Mouse (Mus musculus) limb, embryonic 14.5 days (tissue): ENCODE data around the gene Cds2. TPM values are rescaled to one million over a fixed set of nuclear protein-coding genes. Genes with fewer than 3 reads are reported as not detected.

ENCODE experiments used
- ATAC-seq: fragments of 200-750 bp; cut with Nextera tagmentation; 2 replicates; pipeline ENCODE4 v1.8.0; 2017; ENCODE audit warnings: low read depth, moderate number of reproducible peaks, moderate TSS enrichment; ENCODE audit not compliant: low FRiP score
- DNase-seq: peaks from one replicate; pipeline ENCODE4 v3.0.0-alpha.2; 2015; ENCODE audit warnings: low spot score
- H3K27ac ChIP-seq: fragments of 300-500 bp; sonication (generic); replicated peaks from 2 replicates; pipeline ENCODE4 v1.5.1; 2014; ENCODE audit warnings: low read depth, mild to moderate bottlenecking, low read length, moderate library complexity, mixed read lengths
- H3K27me3 ChIP-seq: fragments of 300-500 bp; sonication (generic); 2 replicates; pipeline ENCODE4 v1.6.1; 2014; ENCODE audit warnings: low read length, mixed read lengths; ENCODE audit not compliant: control insufficient read depth, insufficient read depth
- H3K36me3 ChIP-seq: fragments of 300-500 bp; sonication (generic); 2 replicates; pipeline ENCODE4 v1.6.1; 2014; ENCODE audit warnings: mild to moderate bottlenecking, low read length, moderate library complexity, mixed read lengths; ENCODE audit not compliant: control insufficient read depth, insufficient read depth
- H3K4me1 ChIP-seq: fragments of 300-500 bp; sonication (generic); 2 replicates; pipeline ENCODE4 v1.6.1; 2014; ENCODE audit warnings: antibody characterized with exemption, low read length, mixed read lengths; ENCODE audit not compliant: control insufficient read depth, insufficient read depth
- H3K4me2 ChIP-seq: fragments of 300-500 bp; sonication (generic); replicated peaks from 2 replicates; pipeline ENCODE4 v1.6.1; 2014; ENCODE audit warnings: low read depth, mild to moderate bottlenecking, low read length, moderate library complexity; ENCODE audit not compliant: severe bottlenecking
- H3K4me3 ChIP-seq: fragments of 300-500 bp; sonication (generic); replicated peaks from 2 replicates; pipeline ENCODE4 v1.5.1; 2014; ENCODE audit warnings: low read length
- H3K9ac ChIP-seq: fragments of 300-500 bp; sonication (generic); 2 replicates; pipeline ENCODE4 v1.6.1; 2014; ENCODE audit warnings: mild to moderate bottlenecking, low read depth, low read length, moderate library complexity; ENCODE audit not compliant: severe bottlenecking
- H3K9me3 ChIP-seq: fragments of 300-500 bp; sonication (generic); 2 replicates; pipeline ENCODE4 v1.6.1; 2016; ENCODE audit warnings: low read length; ENCODE audit not compliant: control insufficient read depth
- POLR2A ChIP-seq: fragments of 200-500 bp; IDR thresholded peaks from 2 replicates; pipeline ENCODE4 v1.8.0; 2012; ENCODE audit warnings: inconsistent platforms, mild to moderate bottlenecking, moderate library complexity, borderline replicate concordance; ENCODE audit not compliant: insufficient read depth, insufficient read length; ENCODE audit errors: extremely low read depth
- WGBS: fragments of 180-500 bp; shearing (Covaris S2); extraction: QIAGEN DNeasy Blood & Tissue Kit; methylation state at CpG from one replicate; pipeline ENCODE4 v1.1.7; 2014; 5-methylcytosine and 5-hydroxymethylcytosine counted together
- polyA plus RNA-seq, 2 experiments: library from polyadenylated mRNA; depleted of rRNA in 1 of 2; stranded (reverse) in 1 of 2; unstranded in 1 of 2; fragments of >200 nt; fragmentation: Nextera tagmentation in 1 of 2; extraction: Ambion mirVana in 1 of 2; gene quantifications; 2 replicates each; pipeline versions ENCODE4 v1.2.1 to v1.2.3; 2012 to 2014

Gene Cds2
- polyA plus RNA-seq, 2 experiments, result 17.1 to 21.2 TPM

- WGBS, result 57% methylated on average over 4 of the region's 4 CpGs
- Histone ChIP-seq H3K4me3 (no peak overlapping the region), H3K4me1 (no peaks in the 10 kb centered on the region), H3K27me3 (no peaks in the 10 kb centered on the region), H3K9me3 (no peaks in the 10 kb centered on the region), H3K27ac (no peak overlapping the region), H3K4me2 (no peak overlapping the region), H3K9ac (no peak overlapping the region), H3K36me3 (peaks cover 23% of the 10 kb centered on the region)
- DNase-seq, result no peak
- no peak for TF ChIP-seq POLR2A
- ATAC-seq, result no peak
These were observed 29.1 kb downstream of the Cds2 start for GRCm38 (mm10) chr2:132292083-132292482.

GRCm38 (mm10) chr2:132293694-132294450 lies 30.9 kb downstream of the Cds2 start:
- Histone ChIP-seq H3K4me1 (no peaks in the 10 kb centered on the region), H3K27me3 (no peaks in the 10 kb centered on the region), H3K36me3 (peaks cover 37% of the 10 kb centered on the region), H3K9ac (no peak overlapping the region), H3K27ac (no peak overlapping the region), H3K4me2 (no peak overlapping the region), H3K4me3 (no peak overlapping the region), H3K9me3 (no peaks in the 10 kb centered on the region)
- DNase-seq (no peak), ATAC-seq (no peak)
- WGBS, result 92% methylated on average over 10 of the region's 10 CpGs
- TF ChIP-seq POLR2A, result no peak

GRCm38 (mm10) chr2:132298250-132298649 lies 35.3 kb downstream of the Cds2 start:
- DNase-seq (no peak), ATAC-seq (no peak)
- Histone ChIP-seq H3K27ac (no peak overlapping the region), H3K36me3 (peaks cover 74% of the 10 kb centered on the region), H3K4me2 (no peak overlapping the region), H3K9ac (no peak overlapping the region), H3K9me3 (no peaks in the 10 kb centered on the region), H3K4me3 (no peak overlapping the region), H3K4me1 (no peaks in the 10 kb centered on the region), H3K27me3 (no peaks in the 10 kb centered on the region)
- TF ChIP-seq POLR2A, result no peak
- WGBS, result 79% methylated on average over 4 of the region's 4 CpGs

DNA sequence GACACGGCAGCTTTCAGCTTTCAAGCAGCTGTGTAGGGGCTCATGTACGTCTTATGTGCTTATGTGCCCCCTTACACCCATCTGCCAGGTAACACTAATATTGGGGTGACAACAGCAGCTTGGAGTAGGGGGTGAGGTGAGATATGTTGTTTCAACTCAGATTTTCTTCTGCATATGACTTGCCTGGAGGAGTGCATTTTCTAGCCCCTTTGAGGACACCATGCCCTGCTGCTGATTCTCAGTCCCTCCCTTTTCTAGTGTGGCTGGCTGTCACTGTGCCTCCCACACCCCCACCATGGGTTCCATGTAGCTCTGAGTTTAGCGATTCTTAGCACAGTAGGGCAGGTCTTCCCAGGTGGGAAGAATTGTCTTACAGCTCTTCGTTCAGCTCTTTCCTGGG lies 38.5 kb downstream of the Cds2 start:
- H3K9ac ChIP-seq, result no peak overlapping the region
- H3K36me3 ChIP-seq, result peaks cover 73% of the 10 kb centered on the region
- no peak overlapping the region for H3K27ac ChIP-seq
- H3K27me3 ChIP-seq, result no peaks in the 10 kb centered on the region
- H3K4me2 ChIP-seq, result no peak overlapping the region
- ATAC-seq (no peak), DNase-seq (no peak)
- no peaks in the 10 kb centered on the region for H3K9me3 ChIP-seq
- WGBS, result 95% methylated on average over 4 of the region's 4 CpGs
- no peaks in the 10 kb centered on the region for H3K4me1 ChIP-seq
- no peak for TF ChIP-seq POLR2A
- H3K4me3 ChIP-seq, result no peak overlapping the region

DNA sequence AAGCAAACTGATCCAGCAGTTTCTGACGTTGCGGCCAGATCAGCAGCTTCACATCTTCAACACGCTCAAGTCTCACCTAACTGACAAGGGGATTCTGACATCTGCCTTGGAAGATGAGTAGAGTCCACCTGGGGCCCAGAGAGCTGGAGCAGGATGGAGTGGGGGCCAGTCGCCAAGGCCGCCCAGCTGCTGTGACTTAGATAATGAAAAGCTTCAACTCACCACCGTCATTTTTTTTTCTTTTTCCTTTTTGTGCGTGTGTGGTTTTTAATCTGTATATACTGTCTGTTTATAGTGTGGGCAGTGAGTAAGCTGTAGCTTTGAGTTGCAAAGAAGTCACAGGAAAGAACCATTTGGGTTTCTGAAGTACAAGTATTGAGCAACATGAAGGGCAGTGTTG lies 42.2 kb downstream of the Cds2 start:
- no peak overlapping the region for H3K4me2 ChIP-seq
- TF ChIP-seq POLR2A, result no peak

More for the DNA sequence above, 42.2 kb downstream of the Cds2 start:
- no peak overlapping the region for H3K27ac ChIP-seq
- no peaks in the 10 kb centered on the region for H3K4me1 ChIP-seq
- no peaks in the 10 kb centered on the region for H3K27me3 ChIP-seq
- no peak overlapping the region for H3K9ac ChIP-seq
- ATAC-seq (no peak), DNase-seq (no peak)
- H3K4me3 ChIP-seq, result no peak overlapping the region
- H3K36me3 ChIP-seq, result peaks cover 76% of the 10 kb centered on the region
- no peaks in the 10 kb centered on the region for H3K9me3 ChIP-seq
- 88% methylated on average over 7 of the region's 7 CpGs for WGBS
